Mouse (Mus musculus) testis, adult 2 months (tissue): ENCODE measurements around the gene Senp3. TPM values are rescaled to one million over a fixed set of nuclear protein-coding genes. Genes with fewer than 3 reads are reported as not detected.
"Not testable (repeated sequence)": the region's sequence is repeated elsewhere in the genome, so short reads cannot be mapped to it uniquely, and the experiment has no call there.

Experiments used
- H3K27ac ChIP-seq: fragments of 200-500 bp; 2 replicates; pipeline ENCODE4 v1.5.1; 2012; ENCODE audit warnings: low read depth, low read length; ENCODE audit not compliant: control insufficient read depth, insufficient read depth
- H3K27me3 ChIP-seq: fragments of 200-500 bp; 2 replicates; pipeline ENCODE4 v1.6.1; 2012; ENCODE audit warnings: mild to moderate bottlenecking, low read length, moderate library complexity; ENCODE audit not compliant: control insufficient read depth, insufficient read depth
- H3K36me3 ChIP-seq: fragments of 200-500 bp; 2 replicates; pipeline ENCODE4 v1.6.1; 2012; ENCODE audit warnings: mild to moderate bottlenecking, low read length; ENCODE audit not compliant: control insufficient read depth, insufficient read depth
- H3K4me1 ChIP-seq: fragments of 200-500 bp; 2 replicates; pipeline ENCODE4 v1.6.1; 2012; ENCODE audit warnings: low read length; ENCODE audit not compliant: control insufficient read depth, insufficient read depth
- H3K4me3 ChIP-seq: fragments of 200-500 bp; 2 replicates; pipeline ENCODE4 v1.5.1; 2012; ENCODE audit warnings: low read depth, mild to moderate bottlenecking, low read length, moderate library complexity, mixed read lengths; ENCODE audit not compliant: control insufficient read depth
- CTCF ChIP-seq: fragments of 200-500 bp; IDR thresholded peaks from 2 replicates; pipeline ENCODE4 v1.5.1; 2012; ENCODE audit warnings: low read depth, mild to moderate bottlenecking, inconsistent platforms, low read length, moderate library complexity; ENCODE audit not compliant: control insufficient read depth, insufficient read depth, insufficient replicate concordance
- POLR2A ChIP-seq: fragments of 200-500 bp; IDR thresholded peaks from 2 replicates; pipeline ENCODE4 v1.6.1; 2012; ENCODE audit warnings: low read depth, mild to moderate bottlenecking, inconsistent platforms, low read length, moderate library complexity; ENCODE audit not compliant: control insufficient read depth
- polyA plus RNA-seq: library from polyadenylated mRNA; depleted of rRNA; stranded (reverse); fragments of >200 nt; gene quantifications from 2 replicates; pipeline ENCODE4 v1.2.3, GENCODE M21; 2012; rRNA removed

The Senp3 gene
- polyA plus RNA-seq, 1 experiment: 67.6 TPM

- H3K36me3 ChIP-seq: no peaks in the 10 kb centered on the region
- no peaks in the 10 kb centered on the region for H3K27me3 ChIP-seq
- peak within 1 kb of the TSS; percentile 91 for H3K27ac ChIP-seq
- TF ChIP-seq POLR2A (peak; percentile 83), CTCF (peak; percentile 81; the same call in 1 of the 2 replicates)
- H3K4me3 ChIP-seq: peak within 1 kb of the TSS; percentile 97
- H3K4me1 ChIP-seq: peaks cover 2% of the 10 kb centered on the region
These were observed 49.4 kb downstream of the Senp3 start, which contains the start of gene Fxr2 for GRCm38 (mm10) chr11:69632284-69633089. Fxr2 (plus strand) TSS chr11:69632990.

GRCm38 (mm10) chr11:69629802-69630201 lies 52.1 kb downstream of the Senp3 start:
- Histone ChIP-seq H3K27me3 (no peaks in the 10 kb centered on the region), H3K4me1 (peaks cover 2% of the 10 kb centered on the region), H3K4me3 (no peak overlapping the region), H3K27ac (no peak overlapping the region), H3K36me3 (no peaks in the 10 kb centered on the region)
- no peak for TF ChIP-seq CTCF
- TF ChIP-seq POLR2A: no peak

- Histone ChIP-seq H3K27me3 (no peaks in the 10 kb centered on the region), H3K27ac (no peak overlapping the region), H3K36me3 (no peaks in the 10 kb centered on the region), H3K4me1 (peaks cover under 1% of the 10 kb centered on the region), H3K4me3 (no peak overlapping the region)
- peak; percentile 95; the same call in 1 of the 2 replicates for TF ChIP-seq CTCF
- no peak for TF ChIP-seq POLR2A
These were observed 53.6 kb downstream of the Senp3 start for GRCm38 (mm10) chr11:69628286-69628685.

GRCm38 (mm10) chr11:69624339-69624738 lies 57.5 kb downstream of the Senp3 start:
- not testable (repeated sequence) for H3K36me3 ChIP-seq, H3K27me3 ChIP-seq, H3K4me3 ChIP-seq, H3K27ac ChIP-seq
- peaks cover 16% of the 10 kb centered on the region for H3K4me1 ChIP-seq

Other genes with a start within 250 kb of the Senp3 start
- 39.3 and 42.7 TPM in 2 replicates for gene Dnah2, start 133.0 kb downstream of the Senp3 start, polyA plus RNA-seq
- gene Efnb3, start 121.9 kb downstream of the Senp3 start, polyA plus RNA-seq: 2.7 and 3.3 TPM in 2 replicates
- 9.5 and 9.7 TPM in 2 replicates for gene Wrap53, start 101.8 kb downstream of the Senp3 start, polyA plus RNA-seq
- 22.1 TPM in 2 replicates for gene Trp53, start 101.7 kb downstream of the Senp3 start, polyA plus RNA-seq
- 27.9 and 40.5 TPM in 2 replicates for gene Atp1b2, start 76.1 kb downstream of the Senp3 start, polyA plus RNA-seq
- gene Shbg, start 64.2 kb downstream of the Senp3 start, polyA plus RNA-seq: 11.9 and 16.4 TPM in 2 replicates
- gene Sat2, start 60.1 kb downstream of the Senp3 start, polyA plus RNA-seq: 7.0 and 9.4 TPM in 2 replicates
- 63.3 and 69.1 TPM in 2 replicates for gene Fxr2, start 49.1 kb downstream of the Senp3 start, polyA plus RNA-seq
- 0.25 and 0.38 TPM in 2 replicates for gene Sox15, start 26.8 kb downstream of the Senp3 start, polyA plus RNA-seq
- gene Mpdu1, start 19.4 kb downstream of the Senp3 start, polyA plus RNA-seq: 41.9 and 42.5 TPM in 2 replicates
- 3.9 and 4.4 TPM in 2 replicates for gene Cd68, start 15.9 kb downstream of the Senp3 start, polyA plus RNA-seq
- gene Eif4a1, start 9.7 kb downstream of the Senp3 start, polyA plus RNA-seq: 166 and 210 TPM in 2 replicates
- gene Tnfsf13, start 3.7 kb upstream of the Senp3 start, polyA plus RNA-seq: 4.2 and 5.6 TPM in 2 replicates
- gene Tnfsf12, start 13.8 kb upstream of the Senp3 start, polyA plus RNA-seq: 2.9 and 3.3 TPM in 2 replicates
- 1.3 and 1.9 TPM in 2 replicates for gene Tnfsfm13, start 14.0 kb upstream of the Senp3 start, polyA plus RNA-seq
- gene Polr2a, start 76.6 kb upstream of the Senp3 start, polyA plus RNA-seq: 54.7 and 75.8 TPM in 2 replicates
- gene Slc35g3, start 79.9 kb upstream of the Senp3 start, polyA plus RNA-seq: 210 and 236 TPM in 2 replicates
- 5.1 and 6.0 TPM in 2 replicates for gene Zbtb4, start 83.8 kb upstream of the Senp3 start, polyA plus RNA-seq
- gene Chrnb1, start 113.9 kb upstream of the Senp3 start, polyA plus RNA-seq: 0.79 and 1.2 TPM in 2 replicates
- 2.7 and 3.2 TPM in 2 replicates for gene Fgf11, start 119.8 kb upstream of the Senp3 start, polyA plus RNA-seq
- 0.52 and 0.79 TPM in 2 replicates for gene Tmem102, start 123.5 kb upstream of the Senp3 start, polyA plus RNA-seq
- gene Gm39566, start 133.2 kb upstream of the Senp3 start, polyA plus RNA-seq: 136 and 193 TPM in 2 replicates
- gene Spem2, start 136.4 kb upstream of the Senp3 start, polyA plus RNA-seq: 758 and 858 TPM in 2 replicates
- gene Spem1, start 140.1 kb upstream of the Senp3 start, polyA plus RNA-seq: 1,704 and 1,758 TPM in 2 replicates
- gene Nlgn2, start 155.7 kb upstream of the Senp3 start, polyA plus RNA-seq: 2.4 and 2.7 TPM in 2 replicates
- gene Tmem256, start 156.4 kb upstream of the Senp3 start, polyA plus RNA-seq: 21.9 and 22.7 TPM in 2 replicates
- 6.5 and 8.5 TPM in 2 replicates for gene Plscr3, start 164.3 kb upstream of the Senp3 start, polyA plus RNA-seq
- 1.6 and 1.9 TPM in 2 replicates for gene Tnk1, start 176.6 kb upstream of the Senp3 start, polyA plus RNA-seq
- 20.8 and 27.5 TPM in 2 replicates for gene Tmem95, start 195.9 kb upstream of the Senp3 start, polyA plus RNA-seq
- gene Kctd11, start 199.3 kb upstream of the Senp3 start, polyA plus RNA-seq: 0.47 and 0.69 TPM in 2 replicates
- 4.0 and 4.9 TPM in 2 replicates for gene Acap1, start 213.5 kb upstream of the Senp3 start, polyA plus RNA-seq
- 124 and 125 TPM in 2 replicates for gene 2810408A11Rik, start 218.9 kb upstream of the Senp3 start, polyA plus RNA-seq
- gene Neurl4, start 219.0 kb upstream of the Senp3 start, polyA plus RNA-seq: 57.7 and 61.1 TPM in 2 replicates
- 290 and 295 TPM in 2 replicates for gene Gps2, start 231.8 kb upstream of the Senp3 start, polyA plus RNA-seq
- 621 and 702 TPM in 2 replicates for gene Eif5a, start 239.9 kb upstream of the Senp3 start, polyA plus RNA-seq